Mouse (Mus musculus) pancreas, adult 10 weeks (tissue): ENCODE results near the gene Rhbdl2. TPM values are rescaled to one million over a fixed set of nuclear protein-coding genes. Genes with fewer than 3 reads are reported as not detected.

Experiments used
- polyA plus RNA-seq: library from polyadenylated mRNA; stranded (reverse); fragments of 350-450 nt; fragmentation: Illumina TruSeq; extraction: RNeasy Lipid Tissue Mini Kit (QIAGEN cat#74804); gene quantifications from one replicate; pipeline ENCODE4 v1.2.3, GENCODE M21; 2015; ENCODE audit warnings: low read depth, low replicate concordance; ENCODE audit not compliant: insufficient read depth

Gene Rhbdl2
- polyA plus RNA-seq: 1.8 TPM

DNA sequence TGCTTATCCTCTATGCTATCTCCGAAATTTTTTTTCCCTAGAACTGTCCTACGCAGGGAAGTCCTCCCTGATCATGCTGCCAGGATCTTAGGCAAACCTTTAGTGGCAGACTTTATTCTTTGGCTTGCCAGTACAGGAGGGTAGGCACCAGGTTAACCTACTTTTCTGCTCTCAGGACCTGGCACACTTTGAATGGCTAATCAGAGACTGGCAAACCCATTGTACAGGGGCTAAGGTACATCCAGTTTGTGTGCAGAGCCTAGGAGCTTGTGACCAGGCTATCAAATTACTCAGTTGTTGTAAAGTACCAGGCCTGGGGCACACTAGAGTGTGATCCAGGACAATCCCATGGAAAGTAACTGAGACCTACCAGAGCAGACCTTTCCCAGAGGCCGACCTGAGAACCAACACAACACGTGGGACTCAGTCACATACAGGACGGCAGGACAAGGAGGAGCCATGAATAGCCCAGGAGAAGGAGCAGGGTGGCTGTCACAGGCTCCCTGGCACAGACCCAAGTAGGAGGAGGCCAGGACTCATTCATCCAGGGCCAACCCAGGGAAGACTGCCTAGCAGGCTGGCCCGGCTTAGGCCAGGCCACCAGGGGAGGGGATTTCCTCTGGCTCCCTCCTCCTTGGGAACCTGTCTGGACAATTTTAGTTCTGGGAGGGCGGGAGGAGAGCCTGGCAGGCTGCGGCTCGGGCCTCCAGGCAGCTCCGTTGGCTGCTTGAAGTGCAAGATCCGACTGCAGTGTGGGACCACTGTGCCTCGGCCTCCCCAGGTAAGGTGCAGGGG is at the start of gene Rhbdl2:
Rhbdl2 (plus strand) TSS at position 684 of the 795 bp plus-strand sequence.

DNA sequence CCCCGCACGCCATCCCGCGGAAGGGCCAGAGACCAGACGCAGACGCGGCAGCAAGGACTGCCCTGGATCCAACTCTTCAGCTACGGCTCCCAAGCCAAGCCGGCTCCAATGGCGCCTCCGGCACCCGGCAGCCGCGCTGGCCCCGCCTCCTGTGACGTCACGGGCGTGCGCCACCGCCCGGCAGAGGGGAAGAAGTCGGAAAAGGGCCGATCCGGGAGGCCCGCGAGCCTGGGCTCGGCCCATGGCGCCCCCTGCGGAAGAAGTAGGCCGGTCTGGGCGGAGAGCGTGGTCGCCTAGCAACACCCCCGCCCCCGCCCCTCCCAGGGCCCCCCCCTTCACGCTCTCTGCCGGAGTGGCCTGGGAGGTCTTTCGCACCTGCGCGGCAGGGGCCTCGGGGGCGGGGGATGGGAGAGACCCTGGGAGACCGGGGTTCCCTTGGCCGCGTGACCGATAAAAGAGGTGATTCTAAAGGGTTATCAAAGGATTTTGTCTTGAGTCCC is 37.5 kb upstream of the Rhbdl2 start, which contains the start of gene Akirin1:
Akirin1 (minus strand) TSS at position 194 of the 500 bp plus-strand sequence.

DNA sequence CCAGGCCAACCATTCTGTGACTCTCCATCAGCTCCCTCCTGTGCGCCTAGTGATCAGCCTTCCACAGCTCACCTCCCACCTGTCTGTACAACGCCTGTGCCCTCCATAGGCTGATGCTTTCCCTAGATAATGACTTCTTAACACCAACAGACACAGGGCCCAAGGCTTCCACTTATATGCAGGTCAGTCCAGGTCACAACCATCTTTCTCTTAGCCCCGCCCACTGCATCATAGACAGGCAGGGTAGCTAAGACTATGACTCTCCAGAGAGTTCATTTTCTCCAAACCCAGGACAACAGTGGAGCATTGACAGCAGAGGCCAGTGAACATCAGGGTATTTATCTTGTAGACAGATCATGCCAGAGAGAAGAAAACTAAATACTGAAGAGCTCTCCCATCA is 71.7 kb downstream of the Rhbdl2 start, which contains the start of gene 4933427I04Rik:
4933427I04Rik (plus strand) TSS at position 301 of the 400 bp plus-strand sequence.

Other genes with a start within 250 kb of the Rhbdl2 start
- gene Macf1, start 103.5 kb upstream of the Rhbdl2 start, polyA plus RNA-seq: 47.3 TPM
- gene Ndufs5, start 69.7 kb upstream of the Rhbdl2 start, polyA plus RNA-seq: 56.7 TPM
- 8.7 TPM for gene Akirin1, start 37.5 kb upstream of the Rhbdl2 start, polyA plus RNA-seq
- not detected for gene 4933427I04Rik, start 71.8 kb downstream of the Rhbdl2 start, polyA plus RNA-seq
- 7.3 TPM for gene Mycbp, start 117.0 kb downstream of the Rhbdl2 start, polyA plus RNA-seq
- gene Rragc, start 129.6 kb downstream of the Rhbdl2 start, polyA plus RNA-seq: 11.0 TPM
- not detected for gene 4930535I16Rik, start 130.1 kb downstream of the Rhbdl2 start, polyA plus RNA-seq